Mouse (Mus musculus) erythroblast, embryonic 14.5 days (primary cell): Measurements from ENCODE around the gene Pxmp2.

Experiments
- GATA1 ChIP-seq: IDR thresholded peaks from 2 replicates; pipeline ENCODE4 v1.6.1; 2012; ENCODE audit warnings: low read length, inconsistent platforms, mixed read lengths
- TAL1 ChIP-seq: IDR thresholded peaks from 3 replicates; pipeline ENCODE4 v1.6.1; 2012; ENCODE audit warnings: low read length, inconsistent platforms, mixed read lengths

GRCm38 (mm10) chr5:110285156-110285555 is 830 bp downstream of the Pxmp2 start:
- TF ChIP-seq GATA1 (no peak), TAL1 (no peak)
